Mouse (Mus musculus) midbrain, embryonic 10.5 days (tissue): ENCODE results near the gene Iqca. TPM values are rescaled to one million over a fixed set of nuclear protein-coding genes. Genes with fewer than 3 reads are reported as not detected.

Experiments
- DNase-seq: peaks from one replicate; pipeline ENCODE4 v3.0.0-alpha.2; 2017; ENCODE audit warnings: low spot score
- H3K27ac ChIP-seq: fragments of 300-500 bp; sonication (generic); replicated peaks from 2 replicates; pipeline ENCODE4 v1.5.1; 2016; ENCODE audit warnings: mild to moderate bottlenecking
- H3K27me3 ChIP-seq: fragments of 300-500 bp; sonication (generic); 2 replicates; pipeline ENCODE4 v1.6.1; 2016; ENCODE audit warnings: low read depth, mild to moderate bottlenecking; ENCODE audit not compliant: poor library complexity, severe bottlenecking
- H3K36me3 ChIP-seq: fragments of 300-500 bp; sonication (generic); 2 replicates; pipeline ENCODE4 v1.6.1; 2016; ENCODE audit warnings: mild to moderate bottlenecking, moderate library complexity
- H3K4me1 ChIP-seq: fragments of 300-500 bp; sonication (generic); 2 replicates; pipeline ENCODE4 v1.6.1; 2016
- H3K4me3 ChIP-seq: fragments of 300-500 bp; sonication (generic); 2 replicates; pipeline ENCODE4 v1.5.1; 2016; ENCODE audit warnings: mild to moderate bottlenecking, moderate library complexity
- H3K9me3 ChIP-seq: fragments of 300-500 bp; sonication (generic); replicated peaks from 2 replicates; pipeline ENCODE4 v1.6.1; 2016; ENCODE audit warnings: mild to moderate bottlenecking
- WGBS: fragments of 180-500 bp; shearing (Covaris S2); methylation state at CpG from one replicate; pipeline ENCODE4 v1.1.7; 2016; 5-methylcytosine and 5-hydroxymethylcytosine counted together
- polyA plus RNA-seq: library from polyadenylated mRNA; unstranded; fragments of >200 nt; fragmentation: Nextera tagmentation; extraction: Ambion mirVana; gene quantifications from 2 replicates; pipeline ENCODE4 v1.2.1, GENCODE M21; 2016

Gene Iqca
- polyA plus RNA-seq, 1 experiment from 2014 or later, result 0.30 TPM

DNA sequence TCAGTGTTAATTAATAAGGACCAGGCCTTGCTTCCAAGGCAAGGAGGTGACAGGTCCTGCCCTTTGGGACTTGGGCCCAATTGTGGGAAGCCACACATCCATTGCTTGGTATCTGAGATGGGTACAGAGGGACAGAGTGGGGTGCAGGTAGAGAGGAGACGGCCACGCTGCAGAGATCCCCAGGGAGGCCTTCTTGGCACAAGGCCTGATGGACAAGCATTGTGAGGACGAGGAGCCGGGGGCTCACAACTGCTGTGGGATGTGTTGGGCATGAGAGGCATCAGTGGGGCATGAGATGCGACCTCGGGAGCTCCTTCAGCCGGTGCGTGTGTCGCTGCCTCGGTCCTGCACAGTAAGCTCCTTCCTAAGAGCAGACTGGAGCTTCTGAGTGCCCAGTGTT, 66.7 kb downstream of the Iqca start:
- Histone ChIP-seq H3K4me1 (peaks cover 28% of the 10 kb centered on the region), H3K9me3 (no peaks in the 10 kb centered on the region), H3K27me3 (peaks cover 8% of the 10 kb centered on the region; the same call in 1 of the 2 replicates), H3K27ac (peak overlapping the region; percentile 75), H3K36me3 (no peaks in the 10 kb centered on the region), H3K4me3 (no peak overlapping the region)
- no peak for DNase-seq
- WGBS, result 80% methylated on average over 10 of the region's 10 CpGs

- Histone ChIP-seq H3K27ac (peak overlapping the region; percentile 75), H3K4me1 (peaks cover 28% of the 10 kb centered on the region), H3K4me3 (no peak overlapping the region), H3K27me3 (peaks cover 8% of the 10 kb centered on the region; the same call in 1 of the 2 replicates), H3K36me3 (no peaks in the 10 kb centered on the region), H3K9me3 (no peaks in the 10 kb centered on the region)
- DNase-seq, result no peak
- 37% methylated on average over 6 of the region's 6 CpGs for WGBS
These were observed 67.6 kb downstream of the Iqca start for GRCm38 (mm10) chr1:90085526-90086157.

- no peak for DNase-seq
- Histone ChIP-seq H3K27ac (0 out of 2 replicates have a peak overlapping the region, but pooled peaks have one; percentile 2), H3K9me3 (no peaks in the 10 kb centered on the region), H3K4me1 (no peaks in the 10 kb centered on the region), H3K27me3 (no peaks in the 10 kb centered on the region), H3K36me3 (no peaks in the 10 kb centered on the region), H3K4me3 (no peak overlapping the region)
- 83% methylated on average over 2 of the region's 2 CpGs for WGBS
These were observed 76.9 kb downstream of the Iqca start for GRCm38 (mm10) chr1:90076291-90076690.

DNA sequence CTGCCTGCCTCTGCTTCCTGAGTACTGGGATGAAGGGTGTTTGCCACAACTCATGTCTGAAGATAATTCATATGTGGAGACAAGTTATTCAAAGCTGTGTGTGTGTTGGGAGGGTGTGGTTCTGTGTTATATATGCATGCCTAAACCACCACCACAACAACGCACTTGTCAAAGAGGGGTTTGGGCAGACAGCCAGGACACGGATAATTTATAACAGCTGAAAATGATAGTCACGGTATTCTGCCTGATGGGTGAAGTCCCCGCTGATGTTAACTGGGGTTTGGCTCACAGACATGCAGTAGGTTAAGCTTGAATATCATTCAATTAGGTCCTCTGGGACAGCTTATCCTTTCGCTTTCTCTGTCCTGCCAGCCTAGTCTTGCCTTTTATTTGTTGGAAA, 78.4 kb downstream of the Iqca start:
- Histone ChIP-seq H3K27me3 (no peaks in the 10 kb centered on the region), H3K4me3 (no peak overlapping the region), H3K36me3 (no peaks in the 10 kb centered on the region), H3K9me3 (no peaks in the 10 kb centered on the region), H3K4me1 (no peaks in the 10 kb centered on the region), H3K27ac (no peak overlapping the region)
- DNase-seq, result no peak
- 90% methylated on average over 5 of the region's 5 CpGs for WGBS

GRCm38 (mm10) chr1:90071812-90072580, 81.2 kb downstream of the Iqca start:
- DNase-seq, result no peak
- Histone ChIP-seq H3K36me3 (no peaks in the 10 kb centered on the region), H3K4me1 (peaks cover 6% of the 10 kb centered on the region), H3K27ac (no peak overlapping the region), H3K4me3 (no peak overlapping the region), H3K27me3 (no peaks in the 10 kb centered on the region), H3K9me3 (no peaks in the 10 kb centered on the region)
- WGBS, result 92% methylated on average over 13 of the region's 13 CpGs

GRCm38 (mm10) chr1:90060599-90060998, 92.6 kb downstream of the Iqca start:
- no peaks in the 10 kb centered on the region for H3K9me3 ChIP-seq
- 22% methylated on average over 7 of the region's 7 CpGs for WGBS
- DNase-seq, result peak; percentile 57
- no peaks in the 10 kb centered on the region for H3K36me3 ChIP-seq
- peaks cover 8% of the 10 kb centered on the region; the same call in 1 of the 2 replicates for H3K27me3 ChIP-seq
- no peak overlapping the region for H3K4me3 ChIP-seq
- no peak overlapping the region for H3K27ac ChIP-seq
- peaks cover 10% of the 10 kb centered on the region for H3K4me1 ChIP-seq

GRCm38 (mm10) chr1:90060054-90060453, 93.1 kb downstream of the Iqca start:
- no peak for DNase-seq
- H3K9me3 ChIP-seq, result no peaks in the 10 kb centered on the region
- no peak overlapping the region for H3K27ac ChIP-seq
- WGBS, result 69% methylated on average over 3 of the region's 3 CpGs
- H3K36me3 ChIP-seq, result no peaks in the 10 kb centered on the region
- H3K27me3 ChIP-seq, result peaks cover 8% of the 10 kb centered on the region; the same call in 1 of the 2 replicates
- peaks cover 10% of the 10 kb centered on the region for H3K4me1 ChIP-seq
- H3K4me3 ChIP-seq, result no peak overlapping the region

GRCm38 (mm10) chr1:90054991-90055390, 98.2 kb downstream of the Iqca start:
- WGBS, result 87% methylated on average over 4 of the region's 4 CpGs
- peaks cover 6% of the 10 kb centered on the region for H3K4me1 ChIP-seq
- H3K27ac ChIP-seq, result no peak overlapping the region; the same call in 1 of the 2 replicates
- peaks cover 13% of the 10 kb centered on the region; the same call in 1 of the 2 replicates for H3K27me3 ChIP-seq
- no peaks in the 10 kb centered on the region for H3K36me3 ChIP-seq
- H3K4me3 ChIP-seq, result no peak overlapping the region
- no peaks in the 10 kb centered on the region for H3K9me3 ChIP-seq
- no peak for DNase-seq

DNA sequence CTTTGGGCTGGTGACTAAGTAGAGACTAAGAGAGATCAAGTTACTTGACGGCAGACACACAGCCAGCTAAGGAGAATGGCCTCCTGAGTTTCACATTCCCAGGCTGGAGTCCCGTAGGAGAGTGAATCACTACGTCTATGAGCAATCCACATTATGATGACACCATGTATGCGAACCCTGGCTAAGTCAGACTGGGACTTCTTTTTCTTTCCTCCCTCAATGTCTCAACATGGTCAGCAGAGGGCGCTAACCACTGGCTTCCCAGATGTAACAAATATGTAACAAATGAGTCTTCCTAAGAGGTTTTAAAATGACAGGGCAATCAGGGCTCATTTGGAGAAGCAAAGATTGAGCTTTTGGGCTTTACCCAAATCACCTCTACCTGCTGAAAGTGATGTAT, 101.9 kb downstream of the Iqca start:
- WGBS, result 53% methylated on average over 5 of the region's 5 CpGs

GRCm38 (mm10) chr1:90050046-90050739, 103.0 kb downstream of the Iqca start:
- 76% methylated on average over 20 of the region's 20 CpGs for WGBS
- H3K4me3 ChIP-seq, result no peak overlapping the region
- H3K27ac ChIP-seq, result 0 out of 2 replicates have a peak overlapping the region, but pooled peaks have one; percentile 13
- peaks cover 15% of the 10 kb centered on the region; the same call in 1 of the 2 replicates for H3K27me3 ChIP-seq
- H3K4me1 ChIP-seq, result peaks cover 8% of the 10 kb centered on the region
- no peaks in the 10 kb centered on the region for H3K9me3 ChIP-seq
- H3K36me3 ChIP-seq, result no peaks in the 10 kb centered on the region
- DNase-seq, result no peak

More for the DNA sequence above, 101.9 kb downstream of the Iqca start:
- Histone ChIP-seq H3K9me3 (no peaks in the 10 kb centered on the region), H3K27ac (no peak overlapping the region), H3K27me3 (peaks cover 15% of the 10 kb centered on the region; the same call in 1 of the 2 replicates), H3K4me3 (no peak overlapping the region), H3K4me1 (peaks cover 8% of the 10 kb centered on the region), H3K36me3 (no peaks in the 10 kb centered on the region)
- peak; percentile 47 for DNase-seq

- no peak overlapping the region for H3K27ac ChIP-seq
- no peak overlapping the region for H3K4me3 ChIP-seq
- no peaks in the 10 kb centered on the region for H3K36me3 ChIP-seq
- no peak for DNase-seq
- WGBS, result 78% methylated on average over 2 of the region's 2 CpGs
- no peaks in the 10 kb centered on the region for H3K9me3 ChIP-seq
- H3K27me3 ChIP-seq, result 0 out of 2 replicates have a peak, but pooled peaks cover 4% of the 10 kb centered on the region
- 0 out of 2 replicates have a peak, but pooled peaks cover 5% of the 10 kb centered on the region for H3K4me1 ChIP-seq
These were observed 124.9 kb downstream of the Iqca start for GRCm38 (mm10) chr1:90028305-90028704.

GRCm38 (mm10) chr1:90026945-90027344, 126.3 kb downstream of the Iqca start:
- 18% methylated on average over 3 of the region's 3 CpGs for WGBS
- Histone ChIP-seq H3K36me3 (no peaks in the 10 kb centered on the region), H3K9me3 (no peaks in the 10 kb centered on the region), H3K27me3 (0 out of 2 replicates have a peak, but pooled peaks cover 4% of the 10 kb centered on the region), H3K27ac (no peak overlapping the region), H3K4me1 (0 out of 2 replicates have a peak, but pooled peaks cover 5% of the 10 kb centered on the region), H3K4me3 (no peak overlapping the region)
- peak; percentile 38 for DNase-seq
